Comparison of ENCODE assay signal across 8 mouse cellular contexts in genomic region chr14:73123786-73124185, GRCm38 (mm10). TPM values are rescaled to one million over a fixed set of nuclear protein-coding genes. Genes with fewer than 3 reads are reported as not detected.
DNase-seq lines count a peak whose midpoint lies in the region; ATAC-seq and TF ChIP-seq lines count a peak whose summit lies in the region.

No protein-coding gene starts in this region.

- WGBS in liver, embryonic 13.5 days (ENCODE audit: insufficient replicate concordance) = 11% methylated on average over 9 of the region's 9 CpGs
- WGBS in cerebellum, adult 2 months = 89% methylated on average over 9 of the region's 9 CpGs

- peak; percentile 26 to 29 for DNase-seq in lung, postnatal 4 days
- DNase-seq in lung, postnatal 10 days = no peak
- DNase-seq in c-Kit-positive CD71-negative TER-119-negative erythroid progenitor cells, embryonic 14.5 days (ENCODE audit: low read depth) = peak; percentile 77
- peak; percentile 53 for DNase-seq in liver, embryonic 13.5 days
- DNase-seq in thymus, postnatal 0 days (ENCODE audit: low spot score) = peak; percentile 82
- DNase-seq in cerebellum, adult 2 months = no peak
- DNase-seq in ovary, postnatal 36 days (ENCODE audit: low spot score) = no peak
- DNase-seq in embryo, embryonic 10.5 days (ENCODE audit: low spot score) = no peak

- peak; percentile 83 for ATAC-seq in liver, embryonic 13.5 days (ENCODE audit: low read depth)

- no peak overlapping the region for H3K9ac ChIP-seq in liver, embryonic 13.5 days

- H3K27ac ChIP-seq in liver, embryonic 13.5 days = no peak overlapping the region
- H3K27ac ChIP-seq in cerebellum, adult 2 months (ENCODE audit: insufficient read depth, low read length) = no peak overlapping the region

- no peaks in the 10 kb centered on the region for H3K9me3 ChIP-seq in liver, embryonic 13.5 days (replicated peaks)

- H3K4me3 ChIP-seq in liver, embryonic 13.5 days (replicated peaks) = no peak overlapping the region
- H3K4me3 ChIP-seq in cerebellum, adult 2 months (replicated peaks; ENCODE audit: insufficient read depth, low read depth, low read length) = no peak overlapping the region

- no peak for TF ChIP-seq CTCF in cerebellum, adult 2 months (IDR thresholded peaks at IDR 0.05; ENCODE audit: borderline replicate concordance, insufficient read depth, low read depth, low read length)

- peak overlapping the region; percentile 38; the same call in 1 of the 2 replicates for H3K4me2 ChIP-seq in liver, embryonic 13.5 days

- H3K4me1 ChIP-seq in liver, embryonic 13.5 days (replicated peaks) = peaks cover 36% of the 10 kb centered on the region
- no peaks in the 10 kb centered on the region for H3K4me1 ChIP-seq in cerebellum, adult 2 months (ENCODE audit: control insufficient read depth, insufficient read depth, low read length)

- TF ChIP-seq POLR2A in cerebellum, adult 2 months (IDR thresholded peaks at IDR 0.05; ENCODE audit: borderline replicate concordance, insufficient read depth, low read length) = no peak

- no peaks in the 10 kb centered on the region for H3K27me3 ChIP-seq in liver, embryonic 13.5 days
- no peaks in the 10 kb centered on the region for H3K27me3 ChIP-seq in cerebellum, adult 2 months (ENCODE audit: control insufficient read depth, insufficient read depth, low read length)

- H3K36me3 ChIP-seq in liver, embryonic 13.5 days = no peaks in the 10 kb centered on the region

RNA-seq across cellular contexts. Expression of gene Rcbtb2, which starts 0.9 kb away (rescaled TPM):
- polyA plus RNA-seq in liver, embryonic 13.5 days (2015; fragmentation: Nextera tagmentation; extraction: Ambion mirVana) = 20.2 and 25.1 TPM in 2 replicates
- polyA plus RNA-seq in thymus, postnatal 0 days (2015; fragmentation: Nextera tagmentation; extraction: Ambion mirVana) = 281 and 293 TPM in 2 replicates
- polyA plus RNA-seq in cerebellum, adult 2 months (2012; rRNA removed) = 27.0 and 30.2 TPM in 2 replicates

Comparison
In these comparisons a context has a peak if more than half of its experiments do, and no peak if none do; other contexts are left out.
1. DNase-seq: peak in lung, postnatal 4 days (2 of 2), c-Kit-positive CD71-negative TER-119-negative erythroid progenitor cells, embryonic 14.5 days (single experiment), liver, embryonic 13.5 days (single experiment) and thymus, postnatal 0 days (single experiment); none in lung, postnatal 10 days (single experiment), cerebellum, adult 2 months (0 of 2), ovary, postnatal 36 days (single experiment) and embryo, embryonic 10.5 days (single experiment).